Mouse (Mus musculus): ENCODE results near the gene Ftsj3. TPM values are rescaled to one million over a fixed set of nuclear protein-coding genes. Genes with fewer than 3 reads are reported as not detected.

Gene Ftsj3
- polyA plus RNA-seq, 1 experiment from 2014 or later = 19.0 TPM

GRCm38 (mm10) chr11:106271131-106271793 is 15.4 kb upstream of the Ftsj3 start:
- Histone ChIP-seq H3K4me3 (ENCODE audit: low read depth, low read length) (peak overlapping the region; percentile 97), H3K36me3 (ENCODE audit: insufficient read depth, low read length) (peaks cover 4% of the 10 kb centered on the region; the same call in 1 of the 2 replicates), H3K4me1 (ENCODE audit: insufficient read depth, low read depth, low read length) (peaks cover 29% of the 10 kb centered on the region), H3K27ac (ENCODE audit: low read length) (peak overlapping the region; percentile 99), H3K27me3 (replicated peaks; ENCODE audit: insufficient read depth, low read length) (no peaks in the 10 kb centered on the region), H3K9ac (replicated peaks; ENCODE audit: low read depth) (peak overlapping the region; percentile 98), H3K9me3 (ENCODE audit: low read length) (no peaks in the 10 kb centered on the region), H3K4me2 (replicated peaks; ENCODE audit: low read depth, low read length) (peak overlapping the region; percentile 72)
- WGBS = 12% methylated on average over 5 of the region's 5 CpGs
- TF ChIP-seq EP300 (IDR thresholded peaks at IDR 0.05) (no peak), CTCF (IDR thresholded peaks at IDR 0.05) (peak; percentile 30; the same call in 1 of the 2 replicates)
- ATAC-seq = no peak
- peak; percentile 29 for DNase-seq (ENCODE audit: low spot score)

- no peaks in the 10 kb centered on the region for H3K9me3 ChIP-seq (ENCODE audit: low read length)
- no peaks in the 10 kb centered on the region for H3K27me3 ChIP-seq (replicated peaks; ENCODE audit: insufficient read depth, low read length)
- peaks cover 20% of the 10 kb centered on the region for H3K4me1 ChIP-seq (ENCODE audit: insufficient read depth, low read depth, low read length)
- H3K27ac ChIP-seq (ENCODE audit: low read length) = peak overlapping the region; percentile 84
- peaks cover 25% of the 10 kb centered on the region for H3K36me3 ChIP-seq (ENCODE audit: insufficient read depth, low read length)
- peak; percentile 54 for DNase-seq (ENCODE audit: low spot score)
- H3K4me2 ChIP-seq (replicated peaks; ENCODE audit: low read depth, low read length) = peak overlapping the region; percentile 38
- H3K4me3 ChIP-seq (ENCODE audit: low read depth, low read length) = peak overlapping the region; percentile 17; the same call in 1 of the 2 replicates
- peak overlapping the region; percentile 27; the same call in 1 of the 2 replicates for H3K9ac ChIP-seq (replicated peaks; ENCODE audit: low read depth)
- ATAC-seq = no peak
- no peak for TF ChIP-seq EP300 (IDR thresholded peaks at IDR 0.05)
- no peak for TF ChIP-seq CTCF (IDR thresholded peaks at IDR 0.05)
- 15% methylated on average over 3 of the region's 3 CpGs for WGBS
These were observed 13.2 kb upstream of the Ftsj3 start for GRCm38 (mm10) chr11:106269060-106269431.

GRCm38 (mm10) chr11:106268326-106269059 is 12.6 kb upstream of the Ftsj3 start:
- Histone ChIP-seq H3K4me2 (replicated peaks; ENCODE audit: low read depth, low read length) (peak overlapping the region; percentile 38), H3K27ac (ENCODE audit: low read length) (peak overlapping the region; percentile 84), H3K4me3 (ENCODE audit: low read depth, low read length) (peak overlapping the region; percentile 17; the same call in 1 of the 2 replicates), H3K9ac (replicated peaks; ENCODE audit: low read depth) (peak overlapping the region; percentile 27; the same call in 1 of the 2 replicates), H3K4me1 (ENCODE audit: insufficient read depth, low read depth, low read length) (peaks cover 20% of the 10 kb centered on the region), H3K27me3 (replicated peaks; ENCODE audit: insufficient read depth, low read length) (no peaks in the 10 kb centered on the region), H3K36me3 (ENCODE audit: insufficient read depth, low read length) (peaks cover 30% of the 10 kb centered on the region), H3K9me3 (ENCODE audit: low read length) (no peaks in the 10 kb centered on the region)
- DNase-seq (ENCODE audit: low spot score) = peak; percentile 84
- TF ChIP-seq CTCF (IDR thresholded peaks at IDR 0.05) (no peak), EP300 (IDR thresholded peaks at IDR 0.05) (peak; percentile 26; the same call in 1 of the 2 replicates)
- ATAC-seq = peak; percentile 10; the same call in 1 of the 2 replicates
- WGBS = 29% methylated on average over 8 of the region's 8 CpGs

DNA sequence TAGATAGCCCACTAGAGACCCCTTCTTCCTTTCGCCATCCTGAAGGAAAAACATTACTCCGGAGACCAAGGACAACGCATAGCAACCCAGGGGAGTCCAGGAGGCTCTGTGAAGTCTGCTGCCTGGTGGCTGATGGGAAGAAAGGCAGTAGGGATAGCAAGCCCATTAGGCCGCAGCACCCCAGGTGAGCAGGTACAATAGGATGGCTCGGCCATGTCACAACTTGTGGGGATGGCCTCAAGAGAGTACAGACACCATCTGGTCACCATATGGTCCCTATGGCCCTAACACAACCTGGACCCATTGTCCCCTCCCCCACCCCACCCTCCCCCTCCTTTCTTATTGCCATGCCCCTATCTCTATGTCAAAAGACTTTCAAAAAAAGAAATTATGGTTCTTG is 12.0 kb upstream of the Ftsj3 start:
- Histone ChIP-seq H3K36me3 (ENCODE audit: insufficient read depth, low read length) (peaks cover 35% of the 10 kb centered on the region), H3K27me3 (replicated peaks; ENCODE audit: insufficient read depth, low read length) (no peaks in the 10 kb centered on the region), H3K4me1 (ENCODE audit: insufficient read depth, low read depth, low read length) (peaks cover 20% of the 10 kb centered on the region), H3K9me3 (ENCODE audit: low read length) (no peaks in the 10 kb centered on the region), H3K9ac (replicated peaks; ENCODE audit: low read depth) (no peak overlapping the region), H3K4me2 (replicated peaks; ENCODE audit: low read depth, low read length) (peak overlapping the region; percentile 38), H3K27ac (ENCODE audit: low read length) (peak overlapping the region; percentile 84), H3K4me3 (ENCODE audit: low read depth, low read length) (0 out of 2 replicates have a peak overlapping the region, but pooled peaks have one; percentile 17)
- DNase-seq (ENCODE audit: low spot score) (no peak), ATAC-seq (no peak)
- no peak for TF ChIP-seq CTCF (IDR thresholded peaks at IDR 0.05)
- no peak for TF ChIP-seq EP300 (IDR thresholded peaks at IDR 0.05)
- 64% methylated on average over 5 of the region's 5 CpGs for WGBS

GRCm38 (mm10) chr11:106267311-106267852 is 11.5 kb upstream of the Ftsj3 start:
- Histone ChIP-seq H3K27me3 (replicated peaks; ENCODE audit: insufficient read depth, low read length) (no peaks in the 10 kb centered on the region), H3K27ac (ENCODE audit: low read length) (peak overlapping the region; percentile 84), H3K9ac (replicated peaks; ENCODE audit: low read depth) (no peak overlapping the region), H3K36me3 (ENCODE audit: insufficient read depth, low read length) (peaks cover 40% of the 10 kb centered on the region), H3K4me1 (ENCODE audit: insufficient read depth, low read depth, low read length) (peaks cover 20% of the 10 kb centered on the region), H3K4me2 (replicated peaks; ENCODE audit: low read depth, low read length) (no peak overlapping the region; the same call in 1 of the 2 replicates), H3K9me3 (ENCODE audit: low read length) (no peaks in the 10 kb centered on the region), H3K4me3 (ENCODE audit: low read depth, low read length) (no peak overlapping the region)
- ATAC-seq (no peak), DNase-seq (ENCODE audit: low spot score) (peak; percentile 50)
- TF ChIP-seq CTCF (IDR thresholded peaks at IDR 0.05) = no peak
- TF ChIP-seq EP300 (IDR thresholded peaks at IDR 0.05) = no peak
- WGBS = 60% methylated on average over 15 of the region's 15 CpGs

- Histone ChIP-seq H3K4me3 (ENCODE audit: low read depth, low read length) (no peak overlapping the region), H3K9ac (replicated peaks; ENCODE audit: low read depth) (no peak overlapping the region), H3K9me3 (ENCODE audit: low read length) (no peaks in the 10 kb centered on the region), H3K4me1 (ENCODE audit: insufficient read depth, low read depth, low read length) (peaks cover 20% of the 10 kb centered on the region), H3K27ac (ENCODE audit: low read length) (no peak overlapping the region), H3K4me2 (replicated peaks; ENCODE audit: low read depth, low read length) (no peak overlapping the region), H3K27me3 (replicated peaks; ENCODE audit: insufficient read depth, low read length) (no peaks in the 10 kb centered on the region), H3K36me3 (ENCODE audit: insufficient read depth, low read length) (peaks cover 44% of the 10 kb centered on the region)
- ATAC-seq (no peak), DNase-seq (ENCODE audit: low spot score) (no peak)
- TF ChIP-seq CTCF (IDR thresholded peaks at IDR 0.05) (no peak), EP300 (IDR thresholded peaks at IDR 0.05) (no peak)
- WGBS = 92% methylated on average over 10 of the region's 10 CpGs
These were observed 10.6 kb upstream of the Ftsj3 start for GRCm38 (mm10) chr11:106266431-106266830.

Data from lung, postnatal 0 days (tissue).